Comparison of ENCODE assay signal across 13 mouse cellular contexts in genomic region chr7:131909611-131910010, GRCm38 (mm10). TPM values are rescaled to one million over a fixed set of nuclear protein-coding genes. Genes with fewer than 3 reads are reported as not detected.
DNase-seq lines count a peak whose midpoint lies in the region; ATAC-seq and TF ChIP-seq lines count a peak whose summit lies in the region.
"Had no signal": no experiment of that assay in that cellular context is flagged by ENCODE, and none has a peak within 500 bp of the region (broad histone marks: within the 10 kb centered on the region; RNA-seq: fewer than 3 reads in every experiment).

No protein-coding gene starts in this region.

- H3K36me3 ChIP-seq in midbrain, embryonic 14.5 days (ENCODE audit: control insufficient read depth, insufficient read depth, low read length): no peaks in the 10 kb centered on the region
- H3K36me3 ChIP-seq in midbrain, embryonic 10.5 days: no peaks in the 10 kb centered on the region
- H3K36me3 ChIP-seq: hindbrain, embryonic 15.5 days; lung, embryonic 15.5 days had no signal

- H3K9me3 ChIP-seq in midbrain, embryonic 14.5 days (ENCODE audit: control insufficient read depth, low read length): no peaks in the 10 kb centered on the region
- H3K9me3 ChIP-seq in midbrain, embryonic 10.5 days (replicated peaks): no peaks in the 10 kb centered on the region
- H3K9me3 ChIP-seq: hindbrain, embryonic 15.5 days; lung, embryonic 15.5 days had no signal

- H3K4me3 ChIP-seq in gastrocnemius, adult 2 months: no peak overlapping the region
- no peak overlapping the region for H3K4me3 ChIP-seq in midbrain, embryonic 14.5 days (replicated peaks; ENCODE audit: low read depth, low read length)
- H3K4me3 ChIP-seq in midbrain, embryonic 10.5 days: no peak overlapping the region
- H3K4me3 ChIP-seq: heart, adult 2 months; hindbrain, embryonic 15.5 days; lung, embryonic 15.5 days had no signal

- no peak for ATAC-seq in midbrain, embryonic 14.5 days (ENCODE audit: low FRiP score, low TSS enrichment)
- ATAC-seq in activated CD4-positive, CD25-positive, alpha-beta regulatory T cell, adult 4 months: no peak

- intact Hi-C loops in gastrocnemius, adult 2 months (cut with DNase I): loop anchor here (10.0 kb wide), 1 partner anchor 1325 kb away; no protein-coding TSS in a partner anchor

- DNase-seq in gastrocnemius, adult 2 months: peak; percentile 22
- DNase-seq in gastrocnemius, adult 8-10 months (ENCODE audit: low spot score in 2 of 2): no peak
- peak; percentile 62 for DNase-seq in midbrain, embryonic 14.5 days
- no peak for DNase-seq in midbrain, embryonic 10.5 days (ENCODE audit: low spot score)
- DNase-seq in left cerebral cortex, adult 11 months (ENCODE audit: low spot score): peak; percentile 39
- DNase-seq in right cerebral cortex, postnatal 36 days (ENCODE audit: low spot score in 2 of 2): peak; percentile 37 to 44
- no peak for DNase-seq in spleen, postnatal 4 days (ENCODE audit: low spot score in 2 of 2)
- DNase-seq: heart, adult 2 months; thymus, adult 2 months had no signal

- no peaks in the 10 kb centered on the region for H3K4me1 ChIP-seq in midbrain, embryonic 14.5 days (ENCODE audit: control insufficient read depth, insufficient read depth, low read length)
- H3K4me1 ChIP-seq in midbrain, embryonic 10.5 days: no peaks in the 10 kb centered on the region

- no peak overlapping the region for H3K9ac ChIP-seq in midbrain, embryonic 14.5 days (replicated peaks; ENCODE audit: low read length)
- H3K9ac ChIP-seq: hindbrain, embryonic 15.5 days; lung, embryonic 15.5 days had no signal

- 64% methylated on average over 4 of the region's 4 CpGs for WGBS in midbrain, embryonic 14.5 days
- 87% methylated on average over 4 of the region's 4 CpGs for WGBS in midbrain, embryonic 10.5 days

- no peak for TF ChIP-seq CTCF in gastrocnemius, adult 2 months (IDR thresholded peaks at IDR 0.05)

- H3K27ac ChIP-seq in gastrocnemius, adult 2 months: no peak overlapping the region
- no peak overlapping the region for H3K27ac ChIP-seq in midbrain, embryonic 14.5 days (replicated peaks; ENCODE audit: low read depth, low read length)
- H3K27ac ChIP-seq in midbrain, embryonic 10.5 days (replicated peaks): no peak overlapping the region
- H3K27ac ChIP-seq: heart, adult 2 months; hindbrain, embryonic 15.5 days; lung, embryonic 15.5 days had no signal

- H3K27me3 ChIP-seq in midbrain, embryonic 14.5 days (ENCODE audit: control insufficient read depth, insufficient read depth, low read length): no peaks in the 10 kb centered on the region
- H3K27me3 ChIP-seq in midbrain, embryonic 10.5 days (ENCODE audit: low read depth, poor library complexity, severe bottlenecking): no peaks in the 10 kb centered on the region
- H3K27me3 ChIP-seq: hindbrain, embryonic 15.5 days; lung, embryonic 15.5 days had no signal

- H3K4me2 ChIP-seq in midbrain, embryonic 14.5 days (ENCODE audit: low read length): no peak overlapping the region
- H3K4me2 ChIP-seq: hindbrain, embryonic 15.5 days; lung, embryonic 15.5 days had no signal

RNA-seq across cellular contexts. Expression of gene Gpr26, which starts 56.6 kb away (rescaled TPM):
- total RNA-seq in gastrocnemius, adult 2 months (2021): not detected
- total RNA-seq in gastrocnemius, adult 8-10 months (2022): not detected
- polyA plus RNA-seq in midbrain, embryonic 14.5 days (2014; fragmentation: Nextera tagmentation; extraction: Ambion mirVana): 2.6 and 3.2 TPM in 2 replicates
- 0.05 TPM in 2 replicates for polyA plus RNA-seq in midbrain, embryonic 10.5 days (2016; fragmentation: Nextera tagmentation; extraction: Ambion mirVana)
- not detected for polyA plus RNA-seq in activated CD4-positive, CD25-positive, alpha-beta regulatory T cell, adult 4 months (2017; shearing (Covaris generic))
- total RNA-seq: heart, adult 2 months had no signal
- polyA plus RNA-seq: heart, adult 2 months; lung, embryonic 15.5 days; small intestine, adult 2 months had no signal

Comparison
In these comparisons a context has a peak if more than half of its experiments do, and no peak if none do; other contexts are left out.
1. DNase-seq: peak in gastrocnemius, adult 2 months (single experiment), midbrain, embryonic 14.5 days (single experiment), left cerebral cortex, adult 11 months (single experiment) and right cerebral cortex, postnatal 36 days (2 of 2); none in gastrocnemius, adult 8-10 months (0 of 2), midbrain, embryonic 10.5 days (single experiment) and spleen, postnatal 4 days (0 of 2).